Mouse (Mus musculus): ENCODE data around the gene Cracr2a.

GRCm38 (mm10) chr6:127537035-127537434 is 24.1 kb upstream of the Cracr2a start:
- TF ChIP-seq GATA1 (IDR thresholded peaks at IDR 0.05; ENCODE audit: low read length): no peak
- no peak for TF ChIP-seq TAL1 (IDR thresholded peaks at IDR 0.05; ENCODE audit: low read length)

All from erythroblast, embryonic 14.5 days (primary cell).